Mouse (Mus musculus) heart, embryonic 14.5 days (tissue): Measurements from ENCODE around the gene Pgf. TPM values are rescaled to one million over a fixed set of nuclear protein-coding genes. Genes with fewer than 3 reads are reported as not detected.

Source experiments
- ATAC-seq: fragments of 200-750 bp; cut with Nextera tagmentation; 2 replicates; pipeline ENCODE4 v1.8.0; 2017; ENCODE audit warnings: low read depth, moderate TSS enrichment; ENCODE audit not compliant: insufficient number of reproducible peaks, insufficient read depth, low FRiP score
- H3K27ac ChIP-seq, 2 experiments: fragments of 200-500 bp in 1 of 2; fragments of 300-500 bp in 1 of 2; sonication (generic) in 1 of 2; replicated peaks in 1 of 2; 2 replicates each; pipeline ENCODE4 v1.5.1; 2012 to 2014; ENCODE audit warnings: low read depth in 2 of 2, low read length in 2 of 2, control low read depth in 1 of 2, mild to moderate bottlenecking in 1 of 2, mixed read lengths in 1 of 2; ENCODE audit not compliant: control insufficient read depth in 1 of 2, insufficient read depth in 1 of 2
- H3K27me3 ChIP-seq: fragments of 300-500 bp; sonication (generic); 2 replicates; pipeline ENCODE4 v1.6.1; 2014; ENCODE audit warnings: mild to moderate bottlenecking, low read length, control low read depth; ENCODE audit not compliant: control insufficient read depth, insufficient read depth
- H3K36me3 ChIP-seq: fragments of 300-500 bp; sonication (generic); 2 replicates; pipeline ENCODE4 v1.6.1; 2014; ENCODE audit warnings: mild to moderate bottlenecking, control low read depth, low read length, mixed read lengths; ENCODE audit not compliant: control insufficient read depth, insufficient read depth
- H3K4me1 ChIP-seq, 2 experiments: fragments of 200-500 bp in 1 of 2; fragments of 300-500 bp in 1 of 2; sonication (generic) in 1 of 2; 2 replicates each; pipeline ENCODE4 v1.6.1; 2012 to 2014; ENCODE audit warnings: low read length in 2 of 2, control low read depth in 1 of 2, mixed read lengths in 1 of 2; ENCODE audit not compliant: control insufficient read depth in 2 of 2, insufficient read depth in 2 of 2
- H3K4me2 ChIP-seq: fragments of 300-500 bp; sonication (generic); 2 replicates; pipeline ENCODE4 v1.6.1; 2014; ENCODE audit warnings: mild to moderate bottlenecking, low read length
- H3K4me3 ChIP-seq, 2 experiments: fragments of 200-500 bp in 1 of 2; fragments of 300-500 bp in 1 of 2; sonication (generic) in 1 of 2; 2 replicates each; pipeline ENCODE4 v1.5.1; 2012 to 2014; ENCODE audit warnings: low read length in 2 of 2, mild to moderate bottlenecking in 2 of 2, control low read depth in 1 of 2, low read depth in 1 of 2, moderate library complexity in 1 of 2; ENCODE audit not compliant: control insufficient read depth in 1 of 2, insufficient read depth in 1 of 2
- H3K9ac ChIP-seq: fragments of 300-500 bp; sonication (generic); 2 replicates; pipeline ENCODE4 v1.6.1; 2014; ENCODE audit warnings: mild to moderate bottlenecking, low read length
- H3K9me3 ChIP-seq: fragments of 300-500 bp; sonication (generic); 2 replicates; pipeline ENCODE4 v1.6.1; 2016; ENCODE audit warnings: low read length, control low read depth; ENCODE audit not compliant: control insufficient read depth
- WGBS: fragments of 180-500 bp; shearing (Covaris S2); extraction: QIAGEN DNeasy Blood & Tissue Kit; methylation state at CpG from one replicate; pipeline ENCODE4 v1.1.7; 2014; 5-methylcytosine and 5-hydroxymethylcytosine counted together
- polyA plus RNA-seq: library from polyadenylated mRNA; unstranded; fragments of >200 nt; fragmentation: Nextera tagmentation; extraction: Ambion mirVana; gene quantifications from 2 replicates; pipeline ENCODE4 v1.2.1, GENCODE M21; 2014

The Pgf gene
- polyA plus RNA-seq, 1 experiment from 2014 or later: 10.6 TPM

DNA sequence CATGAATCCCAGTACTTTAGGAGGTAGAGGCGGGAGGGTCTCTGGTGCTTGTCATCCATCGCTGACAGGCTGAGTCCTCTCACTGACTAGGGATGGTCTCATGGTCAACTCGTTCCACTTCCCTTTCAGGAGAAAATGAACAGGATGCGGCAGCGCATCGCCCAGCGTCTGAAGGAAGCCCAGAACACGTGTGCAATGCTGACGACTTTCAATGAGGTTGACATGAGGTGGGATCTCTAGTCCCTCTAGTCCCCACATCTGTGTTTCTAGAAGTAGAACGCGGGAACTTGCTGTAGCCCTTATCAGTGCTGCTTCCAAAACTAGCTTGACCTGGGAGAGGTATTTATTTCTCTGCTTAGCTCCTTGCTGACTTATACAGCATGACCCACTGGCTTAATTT, 53.9 kb downstream of the Pgf start:
- Histone ChIP-seq H3K9me3 (no peaks in the 10 kb centered on the region), H3K36me3 (peaks cover 100% of the 10 kb centered on the region), H3K27me3 (no peaks in the 10 kb centered on the region), H3K4me2 (no peak overlapping the region), H3K4me3 (no peak overlapping the region), H3K4me1 (no peaks in the 10 kb centered on the region), H3K9ac (no peak overlapping the region), H3K27ac (no peak overlapping the region)
- ATAC-seq: no peak
- WGBS: 83% methylated on average over 11 of the region's 11 CpGs

DNA sequence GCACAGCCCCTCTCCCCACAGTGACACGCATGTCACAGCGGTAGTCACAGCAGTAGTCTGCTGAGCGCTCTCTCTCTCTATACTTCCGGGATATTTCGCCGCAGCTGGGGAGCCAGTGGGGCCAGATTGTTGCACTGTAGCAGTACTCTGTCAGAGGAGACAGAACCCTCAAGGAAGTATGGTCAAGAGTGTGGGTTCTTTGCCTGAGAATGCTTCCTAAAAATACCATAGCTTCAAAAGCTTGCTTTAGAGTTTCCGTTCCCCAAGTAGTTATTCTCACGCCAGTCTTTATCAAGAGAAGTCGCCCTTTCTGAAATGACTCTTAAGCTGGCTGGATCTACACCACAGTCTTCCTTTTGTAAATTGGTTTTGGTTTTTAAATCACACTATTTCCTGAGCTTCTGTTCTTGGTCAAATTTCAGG, 54.5 kb downstream of the Pgf start:
- no peaks in the 10 kb centered on the region for H3K9me3 ChIP-seq
- H3K27me3 ChIP-seq: no peaks in the 10 kb centered on the region
- WGBS: 87% methylated on average over 9 of the region's 9 CpGs
- no peak overlapping the region for H3K4me2 ChIP-seq
- no peak overlapping the region for H3K27ac ChIP-seq
- H3K36me3 ChIP-seq: peaks cover 100% of the 10 kb centered on the region
- H3K4me3 ChIP-seq: no peak overlapping the region
- H3K9ac ChIP-seq: no peak overlapping the region
- no peak for ATAC-seq
- no peaks in the 10 kb centered on the region for H3K4me1 ChIP-seq

DNA sequence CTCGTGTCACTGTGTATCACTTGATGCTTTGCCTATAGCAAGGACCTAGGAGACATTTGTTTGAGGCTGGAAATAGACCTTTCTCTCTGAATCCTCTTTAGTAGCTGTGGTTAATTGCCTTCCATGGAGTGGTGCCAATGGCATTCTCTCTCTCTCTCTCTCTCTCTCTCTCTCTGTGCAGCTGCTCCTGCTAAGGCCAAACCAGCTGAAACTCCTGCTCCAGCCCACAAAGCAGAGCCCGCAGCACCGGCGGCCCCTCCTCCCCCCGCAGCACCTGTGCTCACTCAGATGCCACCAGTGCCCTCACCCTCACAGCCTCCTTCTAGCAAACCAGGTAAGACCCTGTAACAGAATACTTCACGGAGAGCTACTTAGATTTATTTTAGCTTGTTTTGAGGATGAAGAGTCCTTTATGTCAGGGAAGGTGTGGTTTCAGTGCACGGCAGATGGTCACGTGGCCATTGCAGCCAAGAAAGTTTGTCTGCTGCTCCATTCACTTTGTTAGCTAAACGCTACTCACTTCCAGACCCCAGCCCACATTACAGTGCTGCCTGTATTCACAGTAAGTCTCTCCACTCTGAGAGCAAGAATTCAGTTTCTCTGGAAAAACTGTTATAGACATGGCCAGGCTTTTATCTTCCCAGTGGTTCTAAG, 55.7 kb downstream of the Pgf start:
- Histone ChIP-seq H3K4me2 (no peak overlapping the region), H3K27me3 (no peaks in the 10 kb centered on the region), H3K9me3 (no peaks in the 10 kb centered on the region), H3K4me3 (no peak overlapping the region), H3K4me1 (no peaks in the 10 kb centered on the region), H3K36me3 (peaks cover 94% of the 10 kb centered on the region), H3K9ac (no peak overlapping the region), H3K27ac (no peak overlapping the region)
- 86% methylated on average over 9 of the region's 9 CpGs for WGBS
- ATAC-seq: no peak

Other genes starting within 250 kb of the Pgf start
- gene Fcf1, start 206.9 kb downstream of the Pgf start, polyA plus RNA-seq: 88.8 and 91.9 TPM in 2 replicates
- gene Arel1, start 206.9 kb downstream of the Pgf start, polyA plus RNA-seq: 13.2 and 13.7 TPM in 2 replicates
- 25.7 and 27.1 TPM in 2 replicates for gene Ylpm1, start 181.5 kb downstream of the Pgf start, polyA plus RNA-seq
- 1.9 and 2.9 TPM in 2 replicates for gene Prox2, start 67.0 kb downstream of the Pgf start, polyA plus RNA-seq
- 197 and 203 TPM in 2 replicates for gene Dlst, start 67.0 kb downstream of the Pgf start, polyA plus RNA-seq
- gene Rps6kl1, start 26.5 kb downstream of the Pgf start, polyA plus RNA-seq: 0.77 and 1.1 TPM in 2 replicates
- 49.7 and 60.0 TPM in 2 replicates for gene Eif2b2, start 41.7 kb upstream of the Pgf start, polyA plus RNA-seq
- 6.2 and 7.6 TPM in 2 replicates for gene Mlh3, start 92.8 kb upstream of the Pgf start, polyA plus RNA-seq
- 70.0 and 79.7 TPM in 2 replicates for gene Acyp1, start 110.6 kb upstream of the Pgf start, polyA plus RNA-seq
- gene Zc2hc1c, start 110.8 kb upstream of the Pgf start, polyA plus RNA-seq: 0.93 and 1.1 TPM in 2 replicates
- 16.8 and 17.3 TPM in 2 replicates for gene Nek9, start 161.6 kb upstream of the Pgf start, polyA plus RNA-seq
- gene Tmed10, start 197.1 kb upstream of the Pgf start, polyA plus RNA-seq: 281 and 320 TPM in 2 replicates